Mouse (Mus musculus) ovary, postnatal 10 days (tissue): ENCODE data around the gene Gm4181.
"Not testable (repeated sequence)": the region's sequence is repeated elsewhere in the genome, so short reads cannot be mapped to it uniquely, and the experiment has no call there.

ENCODE experiments used
- DNase-seq: peaks from one replicate; pipeline ENCODE4 v3.0.0; 2022; ENCODE audit warnings: low spot score

The Gm4181 gene

DNA sequence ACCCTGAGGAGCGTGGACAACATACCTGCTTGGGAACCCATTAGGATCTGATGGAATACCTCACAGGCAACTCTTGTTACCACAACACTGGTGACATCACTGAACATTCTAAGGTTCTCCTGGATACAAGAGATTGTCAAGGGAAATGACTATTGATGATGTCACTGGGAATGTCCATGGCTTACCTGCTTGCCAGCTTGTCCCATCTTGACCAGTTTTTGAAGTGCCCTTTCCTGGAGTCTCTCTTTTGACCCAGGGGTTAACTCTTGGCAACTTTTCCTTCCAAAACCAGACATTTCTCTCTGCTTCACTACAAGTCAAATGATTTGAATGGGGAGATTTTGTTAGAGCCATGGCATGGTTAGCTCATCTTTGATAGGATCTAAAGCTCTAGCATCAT, at the start of gene Gm4181:
Gene Gm4181 (minus strand): TSS at position 101 of the 400 bp plus-strand sequence.
- not testable (repeated sequence) for DNase-seq

DNA sequence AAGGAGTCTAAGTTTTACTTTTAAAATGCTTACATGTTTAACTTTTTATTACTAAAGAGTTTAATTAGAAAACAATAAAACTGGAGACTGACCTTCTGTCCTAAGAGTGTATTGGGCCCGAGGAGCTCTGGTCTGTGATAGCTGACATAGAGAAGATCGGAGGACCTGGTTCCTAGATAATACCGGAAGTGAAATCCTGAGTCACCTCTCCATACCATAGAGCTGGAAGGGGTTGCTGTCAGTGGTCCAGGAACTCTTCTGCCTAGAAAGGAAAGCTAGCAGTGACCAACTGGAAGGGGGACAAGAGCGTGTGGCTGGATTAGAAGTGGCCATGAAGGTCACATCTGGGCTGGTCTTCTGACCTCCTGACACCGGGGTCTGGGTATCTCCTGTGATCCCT, 41.8 kb upstream of the Gm4181 start:
- DNase-seq, result no peak

- peak; percentile 13 for DNase-seq
These were observed 3.0 kb downstream of the Gm4181 start for GRCm38 (mm10) chr14:51632426-51632825.

GRCm38 (mm10) chr14:51611210-51611609, 24.3 kb downstream of the Gm4181 start, which contains the start of gene Gm17078:
TSS of gene Gm17078 (minus strand) at chr14:51611310.
- no peak for DNase-seq

GRCm38 (mm10) chr14:51592039-51592438, 43.4 kb downstream of the Gm4181 start, which contains the start of gene Gm17174:
TSS of gene Gm17174 (minus strand) at chr14:51592139.
- not testable (repeated sequence) for DNase-seq
